Mouse (Mus musculus): ENCODE data around the gene Chaf1b. TPM values are rescaled to one million over a fixed set of nuclear protein-coding genes. Genes with fewer than 3 reads are reported as not detected.

The Chaf1b gene
- polyA plus RNA-seq, 1 experiment from 2014 or later: 99.0 TPM

GRCm38 (mm10) chr16:93934588-93934987 lies 50.9 kb downstream of the Chaf1b start:
- ATAC-seq (ENCODE audit: insufficient number of reproducible peaks, insufficient read depth, low FRiP score, low TSS enrichment): no peak
- no peak overlapping the region for H3K27ac ChIP-seq
- no peak overlapping the region for H3K4me3 ChIP-seq
- H3K9ac ChIP-seq: no peak overlapping the region
- peaks cover 28% of the 10 kb centered on the region for H3K27me3 ChIP-seq
- no peak overlapping the region for H3K4me2 ChIP-seq (replicated peaks)
- no peaks in the 10 kb centered on the region for H3K9me3 ChIP-seq
- H3K36me3 ChIP-seq: no peaks in the 10 kb centered on the region
- WGBS: 26% methylated on average over 13 of the region's 13 CpGs
- peaks cover 28% of the 10 kb centered on the region for H3K4me1 ChIP-seq

- H3K4me1 ChIP-seq: peaks cover 28% of the 10 kb centered on the region
- no peak overlapping the region for H3K4me2 ChIP-seq (replicated peaks)
- no peak overlapping the region for H3K4me3 ChIP-seq
- H3K36me3 ChIP-seq: no peaks in the 10 kb centered on the region
- WGBS: 20% methylated on average over 7 of the region's 7 CpGs
- H3K27ac ChIP-seq: no peak overlapping the region
- no peak overlapping the region for H3K9ac ChIP-seq
- H3K27me3 ChIP-seq: peaks cover 28% of the 10 kb centered on the region
- ATAC-seq (ENCODE audit: insufficient number of reproducible peaks, insufficient read depth, low FRiP score, low TSS enrichment): no peak
- H3K9me3 ChIP-seq: no peaks in the 10 kb centered on the region
These were observed 51.3 kb downstream of the Chaf1b start for GRCm38 (mm10) chr16:93935009-93935408.

- Histone ChIP-seq H3K27me3 (peaks cover 27% of the 10 kb centered on the region), H3K4me2 (replicated peaks) (peak overlapping the region; percentile 39), H3K4me3 (peak overlapping the region; percentile 16; the same call in 1 of the 2 replicates), H3K4me1 (peaks cover 39% of the 10 kb centered on the region), H3K27ac (no peak overlapping the region), H3K9ac (no peak overlapping the region), H3K9me3 (no peaks in the 10 kb centered on the region), H3K36me3 (no peaks in the 10 kb centered on the region)
- ATAC-seq (ENCODE audit: insufficient number of reproducible peaks, insufficient read depth, low FRiP score, low TSS enrichment): no peak
- WGBS: 11% methylated on average over 16 of the region's 16 CpGs
These were observed 54.7 kb downstream of the Chaf1b start for GRCm38 (mm10) chr16:93938400-93938846.

GRCm38 (mm10) chr16:93939961-93940360 lies 56.3 kb downstream of the Chaf1b start:
- H3K9me3 ChIP-seq: no peaks in the 10 kb centered on the region
- ATAC-seq (ENCODE audit: insufficient number of reproducible peaks, insufficient read depth, low FRiP score, low TSS enrichment): no peak
- H3K27me3 ChIP-seq: peaks cover 17% of the 10 kb centered on the region
- H3K4me2 ChIP-seq (replicated peaks): no peak overlapping the region
- H3K36me3 ChIP-seq: no peaks in the 10 kb centered on the region
- H3K9ac ChIP-seq: no peak overlapping the region
- H3K4me3 ChIP-seq: no peak overlapping the region
- WGBS: 30% methylated on average over 4 of the region's 4 CpGs
- H3K4me1 ChIP-seq: peaks cover 35% of the 10 kb centered on the region
- H3K27ac ChIP-seq: no peak overlapping the region

GRCm38 (mm10) chr16:93941781-93942567 lies 58.3 kb downstream of the Chaf1b start:
- 67% methylated on average over 10 of the region's 10 CpGs for WGBS
- H3K4me1 ChIP-seq: peaks cover 22% of the 10 kb centered on the region

GRCm38 (mm10) chr16:93942796-93943502 lies 59.2 kb downstream of the Chaf1b start:
- 89% methylated on average over 10 of the region's 10 CpGs for WGBS

More at GRCm38 (mm10) chr16:93941781-93942567, 58.3 kb downstream of the Chaf1b start:
- peaks cover 4% of the 10 kb centered on the region for H3K27me3 ChIP-seq
- ATAC-seq (ENCODE audit: insufficient number of reproducible peaks, insufficient read depth, low FRiP score, low TSS enrichment): 0 out of 2 replicates have a peak, but pooled peaks have one; percentile 18
- no peak overlapping the region for H3K4me3 ChIP-seq
- H3K9ac ChIP-seq: no peak overlapping the region
- no peaks in the 10 kb centered on the region for H3K9me3 ChIP-seq
- H3K4me2 ChIP-seq (replicated peaks): no peak overlapping the region
- no peak overlapping the region for H3K27ac ChIP-seq
- H3K36me3 ChIP-seq: no peaks in the 10 kb centered on the region

GRCm38 (mm10) chr16:93944301-93944700 lies 60.6 kb downstream of the Chaf1b start:
- Histone ChIP-seq H3K4me3 (no peak overlapping the region), H3K9ac (no peak overlapping the region), H3K9me3 (no peaks in the 10 kb centered on the region), H3K4me2 (replicated peaks) (no peak overlapping the region), H3K36me3 (no peaks in the 10 kb centered on the region), H3K4me1 (peaks cover 17% of the 10 kb centered on the region), H3K27ac (no peak overlapping the region), H3K27me3 (no peaks in the 10 kb centered on the region)
- ATAC-seq (ENCODE audit: insufficient number of reproducible peaks, insufficient read depth, low FRiP score, low TSS enrichment): no peak
- 79% methylated on average over 6 of the region's 6 CpGs for WGBS

More at GRCm38 (mm10) chr16:93942796-93943502, 59.2 kb downstream of the Chaf1b start:
- no peaks in the 10 kb centered on the region for H3K36me3 ChIP-seq
- no peak for ATAC-seq (ENCODE audit: insufficient number of reproducible peaks, insufficient read depth, low FRiP score, low TSS enrichment)
- H3K4me2 ChIP-seq (replicated peaks): no peak overlapping the region
- no peak overlapping the region for H3K4me3 ChIP-seq
- H3K9me3 ChIP-seq: no peaks in the 10 kb centered on the region
- H3K27me3 ChIP-seq: peaks cover 1% of the 10 kb centered on the region; the same call in 1 of the 2 replicates
- no peak overlapping the region for H3K27ac ChIP-seq
- H3K4me1 ChIP-seq: peaks cover 22% of the 10 kb centered on the region
- H3K9ac ChIP-seq: no peak overlapping the region

- Histone ChIP-seq H3K9ac (no peak overlapping the region), H3K9me3 (no peaks in the 10 kb centered on the region), H3K4me1 (0 out of 2 replicates have a peak, but pooled peaks cover 4% of the 10 kb centered on the region), H3K27ac (no peak overlapping the region), H3K36me3 (no peaks in the 10 kb centered on the region), H3K4me3 (no peak overlapping the region), H3K27me3 (no peaks in the 10 kb centered on the region), H3K4me2 (replicated peaks) (no peak overlapping the region)
- ATAC-seq (ENCODE audit: insufficient number of reproducible peaks, insufficient read depth, low FRiP score, low TSS enrichment): no peak
- WGBS: 86% methylated on average over 4 of the region's 4 CpGs
These were observed 63.7 kb downstream of the Chaf1b start for GRCm38 (mm10) chr16:93947396-93947795.

Other genes with a start within 250 kb of the Chaf1b start
- 3.3 and 4.4 TPM in 2 replicates for gene Cbr3, start 200.7 kb upstream of the Chaf1b start, polyA plus RNA-seq (2016; fragmentation: Nextera tagmentation; extraction: Ambion mirVana)
- gene Dop1b, start 172.0 kb upstream of the Chaf1b start, polyA plus RNA-seq (2016; fragmentation: Nextera tagmentation; extraction: Ambion mirVana): 11.9 and 12.2 TPM in 2 replicates
- 36.9 and 42.3 TPM in 2 replicates for gene Morc3, start 51.8 kb upstream of the Chaf1b start, polyA plus RNA-seq (2016; fragmentation: Nextera tagmentation; extraction: Ambion mirVana)
- 0.15 TPM in 1 of 2 replicates, not detected in the other for gene Cldn14, start 124.9 kb downstream of the Chaf1b start, polyA plus RNA-seq (2016; fragmentation: Nextera tagmentation; extraction: Ambion mirVana)
- 4.3 and 5.0 TPM in 2 replicates for gene Sim2, start 201.0 kb downstream of the Chaf1b start, polyA plus RNA-seq (2016; fragmentation: Nextera tagmentation; extraction: Ambion mirVana)